Mouse (Mus musculus) splenic B cell, adult 2 months (primary cell): ENCODE measurements around the gene Atf6.
A peak's percentile ranks its signal among the peaks of the same experiment; 100 is the strongest.

ENCODE experiments used
- DNase-seq: peaks from one replicate; pipeline ENCODE4 v3.0.0-alpha.2; 2011; ENCODE audit warnings: low read depth, low spot score
- H3K27me3 ChIP-seq: 2 replicates; pipeline ENCODE4 v1.6.1; 2012; ENCODE audit warnings: mild to moderate bottlenecking, low read length, moderate library complexity, mixed read lengths; ENCODE audit not compliant: control insufficient read depth, poor library complexity, insufficient read depth, severe bottlenecking
- H3K36me3 ChIP-seq: 2 replicates; pipeline ENCODE4 v1.6.1; 2012; ENCODE audit warnings: mild to moderate bottlenecking, low read length, moderate library complexity, mixed read lengths; ENCODE audit not compliant: control insufficient read depth, poor library complexity, insufficient read depth, severe bottlenecking

Atf6 gene

GRCm38 (mm10) chr1:170845448-170846307 lies 21.9 kb downstream of the Atf6 start:
- H3K36me3 ChIP-seq: peaks cover 12% of the 10 kb centered on the region
- no peak for DNase-seq
- no peaks in the 10 kb centered on the region for H3K27me3 ChIP-seq

DNA sequence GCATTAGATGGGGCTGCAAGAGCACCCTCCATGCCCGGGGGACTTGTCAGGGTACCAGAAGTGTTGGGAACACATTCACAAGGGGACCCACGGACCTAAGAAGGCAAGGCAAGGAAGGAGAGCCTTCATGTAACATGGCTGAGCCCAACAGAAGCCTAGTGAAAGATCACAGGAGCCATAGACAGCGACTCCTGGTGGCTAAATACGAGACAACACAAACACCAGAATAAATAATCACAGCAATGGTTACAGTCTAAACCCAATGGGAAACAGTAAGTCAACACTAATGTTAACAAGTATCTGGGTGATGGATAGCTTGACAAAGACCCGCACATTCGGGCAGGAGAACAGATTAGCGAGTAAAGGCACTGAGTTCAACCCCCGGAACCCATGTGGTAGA lies 23.2 kb downstream of the Atf6 start:
- DNase-seq: peak; percentile 69
- H3K27me3 ChIP-seq: no peaks in the 10 kb centered on the region

DNA sequence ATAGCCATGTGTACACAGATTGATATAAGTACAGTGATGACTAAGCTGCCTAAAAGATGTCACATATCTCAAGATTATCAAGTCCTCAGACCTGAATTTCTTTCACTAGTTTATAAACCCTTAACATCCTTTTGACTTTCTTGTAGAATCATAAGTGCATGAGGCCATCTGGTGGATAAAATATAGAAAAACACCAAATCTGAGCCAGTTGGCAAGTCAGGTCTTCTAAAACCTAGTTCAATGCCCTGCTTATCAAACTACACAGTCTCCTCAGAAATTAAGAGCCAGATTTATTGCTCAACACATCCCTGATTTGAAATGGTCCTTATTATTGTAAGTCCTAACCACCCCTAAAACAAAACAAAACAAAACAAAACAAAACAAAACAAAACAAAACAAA lies 27.9 kb downstream of the Atf6 start:
- Histone ChIP-seq H3K27me3 (no peaks in the 10 kb centered on the region), H3K36me3 (peaks cover 22% of the 10 kb centered on the region)
- DNase-seq: peak; percentile 64

More for the DNA sequence above, 23.2 kb downstream of the Atf6 start:
- peaks cover 12% of the 10 kb centered on the region for H3K36me3 ChIP-seq

DNA sequence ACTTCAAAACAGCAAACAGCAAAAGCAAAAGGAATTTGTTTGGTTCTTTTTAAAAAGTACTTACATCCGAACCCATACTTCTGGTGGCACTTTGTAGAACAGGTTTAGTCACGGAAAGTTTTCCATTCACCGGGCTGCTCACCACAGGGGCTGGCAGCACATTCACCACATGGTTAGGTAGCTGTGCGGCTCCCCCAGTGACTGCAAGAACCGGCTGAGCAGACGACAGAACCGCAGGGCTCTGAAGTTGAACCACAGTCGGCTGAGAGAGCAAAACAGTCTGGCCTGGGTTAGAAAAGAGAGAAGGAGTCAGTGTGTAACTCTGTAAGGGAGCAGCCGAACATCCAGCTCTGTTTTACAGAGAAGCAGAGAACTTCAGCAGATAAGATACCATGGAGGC lies 32.8 kb downstream of the Atf6 start:
- Histone ChIP-seq H3K36me3 (peaks cover 21% of the 10 kb centered on the region), H3K27me3 (no peaks in the 10 kb centered on the region)
- DNase-seq: no peak

- Histone ChIP-seq H3K27me3 (no peaks in the 10 kb centered on the region), H3K36me3 (peaks cover 10% of the 10 kb centered on the region)
- DNase-seq: no peak
These were observed 37.8 kb downstream of the Atf6 start for GRCm38 (mm10) chr1:170829781-170830180.

DNA sequence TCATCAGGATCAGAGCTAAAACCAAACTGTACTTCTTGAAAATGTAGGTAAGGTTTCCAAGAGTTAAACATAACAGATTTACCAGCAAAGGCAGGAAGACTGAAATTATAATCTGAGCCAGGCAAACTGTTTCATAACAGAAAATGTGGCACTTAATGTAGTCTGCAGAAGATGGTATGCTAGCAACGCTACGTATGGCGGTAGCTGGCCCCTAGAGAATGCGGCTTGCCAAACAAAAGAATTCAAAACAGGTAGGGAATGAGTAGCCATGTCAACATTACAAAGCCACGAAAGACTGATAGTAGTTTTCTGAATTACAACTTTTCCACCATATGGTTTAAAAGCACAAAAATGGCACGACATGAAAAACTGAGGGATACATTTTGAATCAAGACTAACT lies 38.2 kb downstream of the Atf6 start:
- Histone ChIP-seq H3K36me3 (peaks cover 8% of the 10 kb centered on the region), H3K27me3 (no peaks in the 10 kb centered on the region)
- no peak for DNase-seq

- Histone ChIP-seq H3K27me3 (no peaks in the 10 kb centered on the region), H3K36me3 (peaks cover 9% of the 10 kb centered on the region; the same call in 1 of the 2 replicates)
- no peak for DNase-seq
These were observed 47.3 kb downstream of the Atf6 start for GRCm38 (mm10) chr1:170820103-170820814.

- Histone ChIP-seq H3K36me3 (peaks cover 14% of the 10 kb centered on the region; the same call in 1 of the 2 replicates), H3K27me3 (no peaks in the 10 kb centered on the region)
- no peak for DNase-seq
These were observed 52.1 kb downstream of the Atf6 start for GRCm38 (mm10) chr1:170815287-170816004.

- DNase-seq: no peak
- Histone ChIP-seq H3K36me3 (peaks cover 15% of the 10 kb centered on the region; the same call in 1 of the 2 replicates), H3K27me3 (no peaks in the 10 kb centered on the region)
These were observed 54.7 kb downstream of the Atf6 start for GRCm38 (mm10) chr1:170812822-170813221.

DNA sequence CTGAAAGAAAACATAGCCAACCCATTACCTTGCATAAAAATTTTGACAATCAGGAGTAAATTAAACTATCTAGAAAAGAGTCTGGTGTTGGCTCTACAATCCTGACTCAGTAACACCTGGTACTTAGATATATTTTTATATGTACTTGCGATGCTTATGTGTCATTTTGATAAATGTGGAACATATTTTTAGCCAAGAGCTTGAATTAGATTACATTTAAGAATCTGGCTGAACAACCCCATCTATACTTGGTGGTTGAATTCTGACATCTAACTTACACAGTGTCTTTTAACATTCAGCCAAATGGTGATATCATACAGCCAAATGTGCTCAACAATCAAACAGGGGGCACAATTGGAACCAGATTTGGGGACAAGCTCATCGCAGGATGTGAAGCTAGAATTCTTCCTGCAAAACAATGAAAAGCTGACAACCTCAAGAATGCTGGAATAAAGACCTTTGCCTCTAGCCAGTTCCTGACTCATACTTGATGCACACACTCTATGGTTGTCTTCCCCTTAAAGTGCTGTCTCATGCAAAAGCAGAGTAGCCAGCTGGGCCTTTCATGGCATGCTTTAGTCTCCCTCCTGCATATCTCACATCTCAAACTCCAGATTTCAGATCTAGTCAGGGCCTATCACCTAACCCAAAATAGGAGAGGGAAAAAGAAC lies 59.8 kb downstream of the Atf6 start:
- Histone ChIP-seq H3K27me3 (no peaks in the 10 kb centered on the region), H3K36me3 (peaks cover 6% of the 10 kb centered on the region)
- DNase-seq: no peak

DNA sequence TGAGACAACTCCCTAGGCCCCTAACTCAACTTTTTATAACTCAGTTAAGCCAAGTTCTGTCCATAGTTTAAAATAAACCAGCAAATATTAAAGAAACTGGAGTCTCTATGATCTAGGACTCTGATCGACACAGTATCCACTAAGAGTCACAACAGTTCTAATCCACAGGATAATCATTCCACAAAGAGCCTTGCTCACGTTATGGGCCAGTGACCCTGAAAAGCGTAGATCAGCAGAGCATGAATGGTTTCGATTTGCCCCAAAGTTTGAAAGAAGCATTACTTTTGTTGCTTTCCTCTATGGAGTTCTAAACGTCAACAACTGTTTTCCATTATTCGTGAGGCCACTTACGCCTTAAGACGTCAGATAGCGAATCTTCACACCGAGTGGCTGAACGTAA lies 62.9 kb downstream of the Atf6 start:
- no peak for DNase-seq
- peaks cover 6% of the 10 kb centered on the region for H3K36me3 ChIP-seq
- no peaks in the 10 kb centered on the region for H3K27me3 ChIP-seq

DNA sequence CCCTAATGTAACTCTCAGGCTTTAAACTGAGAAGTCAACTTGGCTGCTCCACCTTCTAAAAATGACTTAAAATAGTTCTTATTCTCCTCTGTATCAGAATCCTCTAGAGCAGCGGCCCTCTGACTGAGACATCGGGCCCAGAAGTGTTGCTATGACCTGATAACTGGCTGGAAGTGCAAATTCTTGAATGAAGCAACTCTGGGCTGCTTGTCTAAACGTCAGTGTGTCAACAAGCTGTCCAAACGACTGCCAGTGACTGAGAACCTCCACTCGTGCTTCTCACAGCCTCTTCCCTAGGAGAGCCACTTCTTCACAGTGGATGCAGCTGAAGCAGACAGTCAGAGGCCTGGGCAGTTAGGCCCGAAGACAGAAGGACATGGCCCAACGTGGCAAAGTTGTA lies 64.9 kb downstream of the Atf6 start:
- no peak for DNase-seq
- H3K27me3 ChIP-seq: no peaks in the 10 kb centered on the region
- peaks cover 3% of the 10 kb centered on the region for H3K36me3 ChIP-seq

- DNase-seq: peak; percentile 28
- H3K36me3 ChIP-seq: peaks cover 3% of the 10 kb centered on the region
These were observed 66.9 kb downstream of the Atf6 start for GRCm38 (mm10) chr1:170800694-170801093.

DNA sequence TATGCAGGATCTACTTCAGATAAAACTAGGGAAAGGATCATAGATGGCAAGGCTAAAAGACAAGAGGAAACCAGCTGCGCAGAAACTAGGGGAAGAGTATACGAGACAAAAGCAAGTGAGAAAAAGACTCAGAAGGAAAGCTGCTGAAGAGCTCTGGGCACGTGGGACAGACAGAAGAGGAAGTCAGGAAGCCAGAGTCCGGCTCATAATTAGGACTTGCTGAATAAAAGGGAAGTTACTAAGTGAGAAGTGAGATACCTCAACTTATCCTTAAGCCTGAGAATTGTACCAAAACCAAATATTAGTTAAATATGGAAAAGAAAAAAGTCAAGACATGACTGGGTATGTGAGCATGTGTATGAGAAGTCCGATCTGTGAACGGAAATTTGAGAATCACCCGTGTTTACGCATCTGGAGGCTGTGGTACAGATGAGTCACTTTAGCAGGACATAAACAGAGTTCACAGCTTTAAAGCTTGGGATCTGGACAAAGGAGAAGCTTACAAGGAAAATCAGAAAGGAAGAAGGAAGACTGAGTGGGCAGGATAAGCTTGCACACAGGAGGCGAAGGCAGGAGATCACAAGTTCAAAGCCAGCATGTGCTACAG lies 71.7 kb downstream of the Atf6 start:
- H3K36me3 ChIP-seq: peaks cover 12% of the 10 kb centered on the region; the same call in 1 of the 2 replicates
- DNase-seq: peak; percentile 44

More at GRCm38 (mm10) chr1:170800694-170801093, 66.9 kb downstream of the Atf6 start:
- no peaks in the 10 kb centered on the region for H3K27me3 ChIP-seq

More for the DNA sequence above, 71.7 kb downstream of the Atf6 start:
- no peaks in the 10 kb centered on the region for H3K27me3 ChIP-seq
